Mouse (Mus musculus): ENCODE results near the gene Entpd5. TPM values are rescaled to one million over a fixed set of nuclear protein-coding genes. Genes with fewer than 3 reads are reported as not detected.

The Entpd5 gene
- total RNA-seq, 1 experiment: 6.9 TPM

- Histone ChIP-seq H3K36me3 (ENCODE audit: control insufficient read depth, insufficient read depth, low read length, poor library complexity, severe bottlenecking) (no peaks in the 10 kb centered on the region), H3K9ac (ENCODE audit: insufficient read depth, low read depth, low read length, poor library complexity, severe bottlenecking) (no peak overlapping the region), H3K27ac (ENCODE audit: insufficient read depth, low read depth, low read length, poor library complexity, severe bottlenecking) (no peak overlapping the region), H3K9me3 (ENCODE audit: control insufficient read depth, insufficient read depth, low read depth, low read length) (no peaks in the 10 kb centered on the region), H3K4me1 (ENCODE audit: control insufficient read depth in 2 of 2, insufficient read depth in 2 of 2, low read length in 2 of 2, poor library complexity in 1 of 2) (peaks cover 0 to 2% of the 10 kb centered on the region in 2 experiments; a peak in 1 of 4 replicates), H3K4me3 (ENCODE audit: insufficient read depth in 1 of 2, low read depth in 1 of 2, low read length in 2 of 2, poor library complexity in 1 of 2, severe bottlenecking in 1 of 2) (no peak overlapping the region; a peak in 1 of 4 replicates)
- no peak for TF ChIP-seq ZNF384 (IDR thresholded peaks at IDR 0.05; ENCODE audit: low read depth, low read length)
- TF ChIP-seq CHD2 (IDR thresholded peaks at IDR 0.05; ENCODE audit: low read depth, low read length): no peak
- no peak for TF ChIP-seq MAFK (IDR thresholded peaks at IDR 0.05; ENCODE audit: insufficient read depth, low read depth, low read length)
- no peak for TF ChIP-seq HCFC1 (IDR thresholded peaks at IDR 0.05; ENCODE audit: borderline replicate concordance, insufficient read depth, low read length)
- no peak for TF ChIP-seq ZC3H11A (IDR thresholded peaks at IDR 0.05; ENCODE audit: borderline replicate concordance, low read depth, low read length)
- DNase-seq (ENCODE audit: low read depth, low spot score): no peak
- in situ Hi-C loops (cut with MboI; ENCODE audit: low sequenced_read_pairs in 2 of 2, unreplicated experiment in 2 of 2): no loop called here
These were observed 9.7 kb downstream of the Entpd5 start for GRCm38 (mm10) chr12:84399135-84399534.

GRCm38 (mm10) chr12:84398629-84399028, 10.2 kb downstream of the Entpd5 start:
- no peak overlapping the region for H3K9ac ChIP-seq (ENCODE audit: insufficient read depth, low read depth, low read length, poor library complexity, severe bottlenecking)
- H3K36me3 ChIP-seq (ENCODE audit: control insufficient read depth, insufficient read depth, low read length, poor library complexity, severe bottlenecking): no peaks in the 10 kb centered on the region
- in situ Hi-C loops (cut with MboI; ENCODE audit: low sequenced_read_pairs in 2 of 2, unreplicated experiment in 2 of 2): no loop called here
- H3K27ac ChIP-seq (ENCODE audit: insufficient read depth, low read depth, low read length, poor library complexity, severe bottlenecking): no peak overlapping the region
- no peak overlapping the region for H3K4me3 ChIP-seq (ENCODE audit: insufficient read depth in 1 of 2, low read depth in 1 of 2, low read length in 2 of 2, poor library complexity in 1 of 2, severe bottlenecking in 1 of 2)
- no peaks in the 10 kb centered on the region for H3K9me3 ChIP-seq (ENCODE audit: control insufficient read depth, insufficient read depth, low read depth, low read length)
- DNase-seq (ENCODE audit: low read depth, low spot score): no peak
- TF ChIP-seq ZC3H11A (IDR thresholded peaks at IDR 0.05; ENCODE audit: borderline replicate concordance, low read depth, low read length) (no peak), MAFK (IDR thresholded peaks at IDR 0.05; ENCODE audit: insufficient read depth, low read depth, low read length) (no peak), ZNF384 (IDR thresholded peaks at IDR 0.05; ENCODE audit: low read depth, low read length) (no peak), CHD2 (IDR thresholded peaks at IDR 0.05; ENCODE audit: low read depth, low read length) (no peak), HCFC1 (IDR thresholded peaks at IDR 0.05; ENCODE audit: borderline replicate concordance, insufficient read depth, low read length) (no peak)
- H3K4me1 ChIP-seq (ENCODE audit: control insufficient read depth in 2 of 2, insufficient read depth in 2 of 2, low read length in 2 of 2, poor library complexity in 1 of 2): peaks cover 0 to 2% of the 10 kb centered on the region in 2 experiments; a peak in 1 of 4 replicates

GRCm38 (mm10) chr12:84397685-84398084, 11.1 kb downstream of the Entpd5 start:
- in situ Hi-C loops (cut with MboI; ENCODE audit: low sequenced_read_pairs in 2 of 2, unreplicated experiment in 2 of 2): no loop called here
- Histone ChIP-seq H3K27ac (ENCODE audit: insufficient read depth, low read depth, low read length, poor library complexity, severe bottlenecking) (no peak overlapping the region), H3K9me3 (ENCODE audit: control insufficient read depth, insufficient read depth, low read depth, low read length) (no peaks in the 10 kb centered on the region), H3K9ac (ENCODE audit: insufficient read depth, low read depth, low read length, poor library complexity, severe bottlenecking) (no peak overlapping the region), H3K4me1 (ENCODE audit: control insufficient read depth in 2 of 2, insufficient read depth in 2 of 2, low read length in 2 of 2, poor library complexity in 1 of 2) (peaks cover 0 to 2% of the 10 kb centered on the region in 2 experiments; a peak in 1 of 4 replicates), H3K4me3 (ENCODE audit: insufficient read depth in 1 of 2, low read depth in 1 of 2, low read length in 2 of 2, poor library complexity in 1 of 2, severe bottlenecking in 1 of 2) (no peak overlapping the region), H3K36me3 (ENCODE audit: control insufficient read depth, insufficient read depth, low read length, poor library complexity, severe bottlenecking) (no peaks in the 10 kb centered on the region)
- no peak for TF ChIP-seq ZC3H11A (IDR thresholded peaks at IDR 0.05; ENCODE audit: borderline replicate concordance, low read depth, low read length)
- no peak for TF ChIP-seq HCFC1 (IDR thresholded peaks at IDR 0.05; ENCODE audit: borderline replicate concordance, insufficient read depth, low read length)
- no peak for TF ChIP-seq MAFK (IDR thresholded peaks at IDR 0.05; ENCODE audit: insufficient read depth, low read depth, low read length)
- no peak for TF ChIP-seq ZNF384 (IDR thresholded peaks at IDR 0.05; ENCODE audit: low read depth, low read length)
- no peak for TF ChIP-seq CHD2 (IDR thresholded peaks at IDR 0.05; ENCODE audit: low read depth, low read length)
- DNase-seq (ENCODE audit: low read depth, low spot score): no peak

- Histone ChIP-seq H3K9me3 (ENCODE audit: control insufficient read depth, insufficient read depth, low read depth, low read length) (no peaks in the 10 kb centered on the region), H3K9ac (ENCODE audit: insufficient read depth, low read depth, low read length, poor library complexity, severe bottlenecking) (no peak overlapping the region), H3K4me3 (ENCODE audit: insufficient read depth in 1 of 2, low read depth in 1 of 2, low read length in 2 of 2, poor library complexity in 1 of 2, severe bottlenecking in 1 of 2) (no peak overlapping the region), H3K36me3 (ENCODE audit: control insufficient read depth, insufficient read depth, low read length, poor library complexity, severe bottlenecking) (no peaks in the 10 kb centered on the region), H3K27ac (ENCODE audit: insufficient read depth, low read depth, low read length, poor library complexity, severe bottlenecking) (no peak overlapping the region), H3K4me1 (ENCODE audit: control insufficient read depth in 2 of 2, insufficient read depth in 2 of 2, low read length in 2 of 2, poor library complexity in 1 of 2) (peaks cover 0 to 2% of the 10 kb centered on the region in 2 experiments; a peak in 1 of 4 replicates)
- in situ Hi-C loops (cut with MboI; ENCODE audit: low sequenced_read_pairs in 2 of 2, unreplicated experiment in 2 of 2): no loop called here
- TF ChIP-seq CHD2 (IDR thresholded peaks at IDR 0.05; ENCODE audit: low read depth, low read length): no peak
- no peak for TF ChIP-seq HCFC1 (IDR thresholded peaks at IDR 0.05; ENCODE audit: borderline replicate concordance, insufficient read depth, low read length)
- TF ChIP-seq MAFK (IDR thresholded peaks at IDR 0.05; ENCODE audit: insufficient read depth, low read depth, low read length): no peak
- TF ChIP-seq ZC3H11A (IDR thresholded peaks at IDR 0.05; ENCODE audit: borderline replicate concordance, low read depth, low read length): no peak
- no peak for TF ChIP-seq ZNF384 (IDR thresholded peaks at IDR 0.05; ENCODE audit: low read depth, low read length)
- no peak for DNase-seq (ENCODE audit: low read depth, low spot score)
These were observed 11.7 kb downstream of the Entpd5 start for GRCm38 (mm10) chr12:84396947-84397679.

All from ES-E14 (cell line).